Mouse (Mus musculus) monocyte, adult 59 days (primary cell): ENCODE data around the gene Rsu1. TPM values are rescaled to one million over a fixed set of nuclear protein-coding genes. Genes with fewer than 3 reads are reported as not detected.

Experiments used
- total RNA-seq, 2 experiments: library from RNA; stranded (reverse); gene quantifications; one replicate each; pipeline ENCODE4 v1.2.4; 2023

Rsu1 gene
- 100 to 1,000 TPM; 124 to 138 TPM for total RNA-seq

GRCm38 (mm10) chr2:13271165-13271957, at the start of gene Rsu1:
Rsu1 (minus strand) TSS chr2:13271415.

Other genes starting within 250 kb of the Rsu1 start
- gene Cubn, start 220.4 kb upstream of the Rsu1 start, total RNA-seq: not detected